Mouse (Mus musculus) gonadal fat pad, adult 2 months (tissue): ENCODE results near the gene Ptpn14. TPM values are rescaled to one million over a fixed set of nuclear protein-coding genes. Genes with fewer than 3 reads are reported as not detected.
"Not testable (repeated sequence)": the region's sequence is repeated elsewhere in the genome, so short reads cannot be mapped to it uniquely, and the experiment has no call there.

Experiments used
- DNase-seq: peaks from one replicate; pipeline ENCODE4 v3.0.0-alpha.2; 2012; ENCODE audit warnings: low read depth
- polyA plus RNA-seq: library from polyadenylated mRNA; depleted of rRNA; stranded (reverse); fragments of >200 nt; gene quantifications from 2 replicates; pipeline ENCODE4 v1.2.3, GENCODE M21; 2012; rRNA removed

The Ptpn14 gene
- 10.4 and 11.5 TPM in 2 replicates for polyA plus RNA-seq

GRCm38 (mm10) chr1:189727884-189728783 lies at the start of gene Ptpn14:
Gene Ptpn14 (plus strand): TSS chr1:189728268.
- no peak for DNase-seq

GRCm38 (mm10) chr1:189679555-189679954 lies 48.5 kb upstream of the Ptpn14 start:
- no peak for DNase-seq

GRCm38 (mm10) chr1:189684786-189685415 lies 43.2 kb upstream of the Ptpn14 start:
- DNase-seq, result no peak

GRCm38 (mm10) chr1:189686025-189686424 lies 42.0 kb upstream of the Ptpn14 start:
- DNase-seq, result no peak

- DNase-seq, result peak; percentile 76
Measured at GRCm38 (mm10) chr1:189687654-189688387, 40.2 kb upstream of the Ptpn14 start, which contains the start of gene Cenpf. Gene Cenpf (minus strand): TSS chr1:189688086.

GRCm38 (mm10) chr1:189688388-189688750 lies 39.7 kb upstream of the Ptpn14 start:
- no peak for DNase-seq

- DNase-seq, result no peak
Measured at GRCm38 (mm10) chr1:189689050-189689833, 38.8 kb upstream of the Ptpn14 start.

- not testable (repeated sequence) for DNase-seq
Measured at GRCm38 (mm10) chr1:189692442-189692841, 35.6 kb upstream of the Ptpn14 start.

GRCm38 (mm10) chr1:189694391-189694790 lies 33.7 kb upstream of the Ptpn14 start:
- DNase-seq, result no peak

- no peak for DNase-seq
Measured at GRCm38 (mm10) chr1:189695321-189695720, 32.7 kb upstream of the Ptpn14 start.

- DNase-seq, result no peak
Measured at GRCm38 (mm10) chr1:189698416-189698815, 29.7 kb upstream of the Ptpn14 start.

- DNase-seq, result no peak
Measured at GRCm38 (mm10) chr1:189700186-189700585, 27.9 kb upstream of the Ptpn14 start.

GRCm38 (mm10) chr1:189700990-189701389 lies 27.1 kb upstream of the Ptpn14 start:
- no peak for DNase-seq

- no peak for DNase-seq
Measured at GRCm38 (mm10) chr1:189703156-189703555, 24.9 kb upstream of the Ptpn14 start.

- no peak for DNase-seq
Measured at GRCm38 (mm10) chr1:189703591-189703990, 24.5 kb upstream of the Ptpn14 start.

- peak; percentile 92 for DNase-seq
Measured at GRCm38 (mm10) chr1:189706040-189706645, 21.9 kb upstream of the Ptpn14 start.

GRCm38 (mm10) chr1:189707014-189707413 lies 21.1 kb upstream of the Ptpn14 start:
- no peak for DNase-seq

GRCm38 (mm10) chr1:189707419-189707818 lies 20.6 kb upstream of the Ptpn14 start:
- DNase-seq, result no peak

- DNase-seq, result no peak
Measured at GRCm38 (mm10) chr1:189709001-189709400, 19.1 kb upstream of the Ptpn14 start.

- no peak for DNase-seq
Measured at GRCm38 (mm10) chr1:189715915-189716797, 11.9 kb upstream of the Ptpn14 start.
